Mouse (Mus musculus) spleen, adult 2 months (tissue): ENCODE results near the gene Dnah8. TPM values are rescaled to one million over a fixed set of nuclear protein-coding genes. Genes with fewer than 3 reads are reported as not detected.

ENCODE experiments used
- DNase-seq, 2 experiments: peaks; one replicate each; pipeline versions ENCODE4 v3.0.0 to v3.0.0-alpha.2; 2012 to 2021; ENCODE audit warnings: low spot score in 2 of 2, low read depth in 1 of 2
- H3K27ac ChIP-seq: fragments of 200-500 bp; 2 replicates; pipeline ENCODE4 v1.5.1; 2012; ENCODE audit warnings: low read length, inconsistent platforms; ENCODE audit not compliant: insufficient read depth
- H3K27me3 ChIP-seq: fragments of 200-500 bp; 2 replicates; pipeline ENCODE4 v1.6.1; 2012; ENCODE audit warnings: mild to moderate bottlenecking, moderate library complexity, low read length, inconsistent platforms; ENCODE audit not compliant: control insufficient read depth, insufficient read depth
- H3K36me3 ChIP-seq: fragments of 200-500 bp; 2 replicates; pipeline ENCODE4 v1.6.1; 2012; ENCODE audit warnings: mild to moderate bottlenecking, low read length, inconsistent platforms; ENCODE audit not compliant: control insufficient read depth, insufficient read depth
- H3K4me1 ChIP-seq: fragments of 200-500 bp; 2 replicates; pipeline ENCODE4 v1.6.1; 2011; ENCODE audit warnings: inconsistent platforms; ENCODE audit not compliant: control insufficient read depth, insufficient read depth, insufficient read length
- H3K4me3 ChIP-seq: fragments of 200-500 bp; 2 replicates; pipeline ENCODE4 v1.5.1; 2011; ENCODE audit warnings: mild to moderate bottlenecking, inconsistent platforms; ENCODE audit not compliant: insufficient read depth, insufficient read length; ENCODE audit errors: extremely low read depth
- CTCF ChIP-seq: fragments of 200-500 bp; IDR thresholded peaks from 2 replicates; pipeline ENCODE4 v1.5.1; 2011; ENCODE audit warnings: mild to moderate bottlenecking, inconsistent platforms; ENCODE audit not compliant: insufficient read depth, insufficient read length, insufficient replicate concordance; ENCODE audit errors: extremely low read depth
- POLR2A ChIP-seq: fragments of 200-500 bp; IDR thresholded peaks from 2 replicates; pipeline ENCODE4 v1.6.1; 2011; ENCODE audit warnings: low read depth, low read length, inconsistent platforms
- WGBS: fragments of 180-500 bp; shearing (Covaris S2); methylation state at CpG from one replicate; pipeline ENCODE4 v1.1.7; 2018; 5-methylcytosine and 5-hydroxymethylcytosine counted together
- polyA plus RNA-seq: library from polyadenylated mRNA; depleted of rRNA; stranded (reverse); fragments of >200 nt; gene quantifications from 2 replicates; pipeline ENCODE4 v1.2.3, GENCODE M21; 2012

Dnah8 gene
- polyA plus RNA-seq, 1 experiment: 10.2 TPM

DNA sequence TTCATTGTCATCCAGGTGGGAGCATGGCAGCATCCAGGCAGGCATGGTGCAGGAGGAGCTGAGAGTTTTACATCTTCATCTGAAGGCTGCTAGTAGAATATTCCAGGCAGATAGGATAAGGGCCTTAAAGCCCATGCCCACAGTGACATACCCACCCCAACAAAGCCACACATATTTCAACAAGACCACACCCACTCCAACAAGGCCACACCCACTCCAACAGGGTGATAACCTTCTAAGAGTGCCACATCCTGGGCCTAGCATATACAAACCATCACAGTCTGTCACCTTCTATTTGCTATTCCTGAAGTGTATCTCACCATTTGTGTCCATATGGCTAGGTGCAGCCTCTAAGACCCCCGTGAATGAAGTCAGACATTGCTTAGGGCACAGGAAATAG lies 13.6 kb downstream of the Dnah8 start:
- DNase-seq: no peak
- TF ChIP-seq CTCF: no peak
- no peak for TF ChIP-seq POLR2A
- Histone ChIP-seq H3K27ac (no peak overlapping the region), H3K4me1 (no peaks in the 10 kb centered on the region), H3K27me3 (no peaks in the 10 kb centered on the region), H3K4me3 (no peak overlapping the region), H3K36me3 (no peaks in the 10 kb centered on the region)
- 78% methylated on average over 1 of the region's 1 CpGs for WGBS

- TF ChIP-seq CTCF (no peak), POLR2A (no peak)
- H3K27me3 ChIP-seq: no peaks in the 10 kb centered on the region
- 80% methylated on average over 2 of the region's 2 CpGs for WGBS
- no peak overlapping the region for H3K27ac ChIP-seq
- DNase-seq: no peak
- no peaks in the 10 kb centered on the region; the same call in 1 of the 2 replicates for H3K36me3 ChIP-seq
- H3K4me1 ChIP-seq: no peaks in the 10 kb centered on the region
- no peak overlapping the region for H3K4me3 ChIP-seq
These were observed 14.8 kb downstream of the Dnah8 start for GRCm38 (mm10) chr17:30638996-30639395.

DNA sequence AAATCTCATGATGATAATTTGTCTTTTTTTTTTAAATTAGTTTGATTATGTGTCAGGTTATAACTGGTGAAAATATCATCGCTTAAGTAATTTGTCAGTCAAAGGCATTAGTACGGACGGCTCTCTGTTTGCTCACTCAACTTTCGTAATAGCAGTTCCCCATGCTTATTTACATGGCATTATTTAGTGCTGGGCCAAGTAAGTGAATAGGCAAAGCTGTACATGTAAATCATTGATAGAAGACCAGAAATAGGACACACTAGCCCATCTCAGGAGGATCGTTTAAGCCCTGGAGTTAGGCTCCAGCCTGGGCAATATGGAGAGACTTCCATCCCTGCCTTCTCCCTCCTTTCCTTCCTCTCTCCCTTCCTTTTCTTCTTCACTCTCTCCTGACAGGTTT lies 16.7 kb downstream of the Dnah8 start:
- Histone ChIP-seq H3K4me1 (no peaks in the 10 kb centered on the region), H3K27me3 (no peaks in the 10 kb centered on the region), H3K27ac (no peak overlapping the region), H3K36me3 (peaks cover 2% of the 10 kb centered on the region; the same call in 1 of the 2 replicates), H3K4me3 (no peak overlapping the region)
- WGBS: 93% methylated on average over 5 of the region's 5 CpGs
- DNase-seq: no peak
- TF ChIP-seq POLR2A (no peak), CTCF (no peak)

GRCm38 (mm10) chr17:30648770-30649169 lies 24.6 kb downstream of the Dnah8 start:
- WGBS: 95% methylated on average over 3 of the region's 3 CpGs
- no peaks in the 10 kb centered on the region for H3K4me1 ChIP-seq

DNA sequence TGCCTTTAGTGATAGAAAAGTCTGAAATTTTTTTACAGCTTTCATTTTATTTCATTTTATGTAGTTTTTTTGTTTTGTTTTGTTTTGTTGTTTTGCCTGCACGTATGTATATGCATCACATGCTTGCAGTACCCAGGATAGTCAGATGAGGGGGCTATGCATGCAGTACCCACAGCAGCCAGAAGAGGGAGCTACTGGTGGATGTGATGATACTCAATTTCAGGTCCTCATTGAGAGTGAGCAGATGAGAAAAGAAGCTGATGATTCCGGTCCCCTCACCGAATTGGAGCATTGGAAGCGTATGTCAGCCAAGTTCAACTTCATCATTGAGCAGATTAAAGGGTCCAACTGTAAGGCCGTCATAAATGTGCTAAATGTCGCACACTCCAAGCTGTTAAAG lies 28.9 kb downstream of the Dnah8 start:
- Histone ChIP-seq H3K27ac (no peak overlapping the region), H3K4me1 (no peaks in the 10 kb centered on the region), H3K4me3 (no peak overlapping the region), H3K36me3 (no peaks in the 10 kb centered on the region; the same call in 1 of the 2 replicates), H3K27me3 (no peaks in the 10 kb centered on the region)
- WGBS: 98% methylated on average over 6 of the region's 6 CpGs
- no peak for DNase-seq
- no peak for TF ChIP-seq POLR2A
- peak; percentile 9; the same call in 1 of the 2 replicates for TF ChIP-seq CTCF

More at GRCm38 (mm10) chr17:30648770-30649169, 24.6 kb downstream of the Dnah8 start:
- Histone ChIP-seq H3K27ac (no peak overlapping the region), H3K36me3 (peaks cover 2% of the 10 kb centered on the region; the same call in 1 of the 2 replicates), H3K4me3 (no peak overlapping the region), H3K27me3 (no peaks in the 10 kb centered on the region)
- DNase-seq: no peak
- TF ChIP-seq POLR2A (no peak), CTCF (no peak)

GRCm38 (mm10) chr17:30657530-30658151 lies 33.5 kb downstream of the Dnah8 start:
- Histone ChIP-seq H3K27me3 (no peaks in the 10 kb centered on the region), H3K4me3 (peak overlapping the region; percentile 60), H3K4me1 (no peaks in the 10 kb centered on the region), H3K27ac (peak overlapping the region; percentile 61; the same call in 1 of the 2 replicates), H3K36me3 (no peaks in the 10 kb centered on the region; the same call in none of the 2 replicates)
- no peak for DNase-seq
- TF ChIP-seq CTCF: no peak
- TF ChIP-seq POLR2A: no peak
- 62% methylated on average over 8 of the region's 8 CpGs for WGBS

DNA sequence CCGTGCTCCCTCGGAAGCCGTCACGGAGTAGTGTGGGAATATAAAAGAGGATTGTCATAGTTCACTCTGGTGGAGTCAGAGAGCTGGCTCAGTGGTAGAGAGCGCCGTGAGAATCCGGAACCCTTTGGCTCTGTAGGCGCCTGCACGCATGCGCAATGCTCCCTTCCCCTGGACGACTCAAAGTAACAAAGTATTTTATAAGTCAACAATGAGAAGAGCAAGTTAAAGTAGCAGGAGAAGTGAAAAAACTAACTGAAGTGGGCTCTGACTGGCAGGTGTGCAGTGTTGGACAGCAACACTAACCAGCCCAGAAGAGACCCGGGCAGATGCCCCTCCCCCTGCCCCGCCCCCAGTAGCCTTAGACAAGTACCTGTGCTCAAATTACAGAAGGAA lies 34.0 kb downstream of the Dnah8 start:
- peak overlapping the region; percentile 61; the same call in 1 of the 2 replicates for H3K27ac ChIP-seq
- WGBS: 45% methylated on average over 13 of the region's 13 CpGs
- H3K27me3 ChIP-seq: no peaks in the 10 kb centered on the region
- peak; percentile 36 to 70 for DNase-seq
- peak overlapping the region; percentile 60 for H3K4me3 ChIP-seq
- TF ChIP-seq CTCF (no peak), POLR2A (no peak)
- no peaks in the 10 kb centered on the region; the same call in none of the 2 replicates for H3K36me3 ChIP-seq
- no peaks in the 10 kb centered on the region for H3K4me1 ChIP-seq
